Comparison of ENCODE assay signal across 16 mouse cellular contexts in genomic region chr7:46515960-46516359, GRCm38 (mm10).
DNase-seq lines count a peak whose midpoint lies in the region; TF ChIP-seq lines count a peak whose summit lies in the region.
"Had no signal": no experiment of that assay in that cellular context is flagged by ENCODE, and none has a peak within 500 bp of the region (broad histone marks: within the 10 kb centered on the region; RNA-seq: fewer than 3 reads in every experiment).

No protein-coding gene starts in this region.

- no peak for TF ChIP-seq POLR2A in lung, adult 2 months (IDR thresholded peaks at IDR 0.05; ENCODE audit: borderline replicate concordance, extremely low read depth, low read depth, low read length)
- TF ChIP-seq POLR2A in ES-Bruce4 (IDR thresholded peaks at IDR 0.05; ENCODE audit: insufficient read depth, low read length) = no peak
- no peak for TF ChIP-seq POLR2A in embryonic fibroblast, embryonic 13.5 days (IDR thresholded peaks at IDR 0.05; ENCODE audit: low read depth, low read length)

- intact Hi-C loops in gastrocnemius, adult 2 months (cut with DNase I) = no loop called here
- intact Hi-C loops in gastrocnemius, postnatal 14 days (cut with DNase I; ENCODE audit: low total_unique reads) = no loop called here

- H3K4me1 ChIP-seq in lung, adult 2 months (ENCODE audit: control insufficient read depth, insufficient read depth, low read length) = no peaks in the 10 kb centered on the region
- H3K4me1 ChIP-seq in ES-Bruce4 (ENCODE audit: control insufficient read depth, insufficient read depth, low read length) = no peaks in the 10 kb centered on the region
- no peaks in the 10 kb centered on the region for H3K4me1 ChIP-seq in embryonic fibroblast, embryonic 13.5 days (ENCODE audit: control insufficient read depth, insufficient read depth, low read length)
- H3K4me1 ChIP-seq: embryonic facial prominence, embryonic 13.5 days; heart, embryonic 13.5 days had no signal

- TF ChIP-seq CTCF in gastrocnemius, adult 2 months (IDR thresholded peaks at IDR 0.05) = peak; percentile 42
- peak; percentile 17; the same call in 1 of the 2 replicates for TF ChIP-seq CTCF in lung, adult 2 months (IDR thresholded peaks at IDR 0.05; ENCODE audit: insufficient read depth, low read length)
- peak; percentile 18 for TF ChIP-seq CTCF in ES-Bruce4 (IDR thresholded peaks at IDR 0.05; ENCODE audit: low read depth, low read length)
- 0 out of 2 replicates have a peak, but pooled peaks have one; percentile 3 for TF ChIP-seq CTCF in embryonic fibroblast, embryonic 13.5 days (IDR thresholded peaks at IDR 0.05; ENCODE audit: borderline replicate concordance, insufficient read depth, low read length)

- TF ChIP-seq EP300 in ES-Bruce4 (IDR thresholded peaks at IDR 0.05; ENCODE audit: insufficient read depth, low read depth, low read length) = no peak

- H3K9ac ChIP-seq in ES-Bruce4 (ENCODE audit: low read depth, poor library complexity, severe bottlenecking) = no peak overlapping the region
- H3K9ac ChIP-seq: embryonic facial prominence, embryonic 13.5 days; forebrain, embryonic 12.5 days; heart, embryonic 13.5 days had no signal

- WGBS in lung, adult 2 months = 82% methylated on average over 5 of the region's 5 CpGs

- H3K4me3 ChIP-seq in gastrocnemius, adult 2 months = no peak overlapping the region
- no peak overlapping the region for H3K4me3 ChIP-seq in lung, adult 2 months (replicated peaks; ENCODE audit: extremely low read depth, low read depth, low read length)
- no peak overlapping the region for H3K4me3 ChIP-seq in ES-Bruce4 (ENCODE audit: low read depth, low read length)
- no peak overlapping the region for H3K4me3 ChIP-seq in embryonic fibroblast, embryonic 13.5 days (ENCODE audit: insufficient read depth, low read length)
- H3K4me3 ChIP-seq: embryonic facial prominence, embryonic 13.5 days; forebrain, embryonic 12.5 days; heart, embryonic 13.5 days; hindbrain, embryonic 10.5 days had no signal

- no peak for DNase-seq in gastrocnemius, adult 2 months
- no peak for DNase-seq in gastrocnemius, postnatal 14 days
- no peak for DNase-seq in lung, adult 2 months
- DNase-seq in lung, postnatal 4 days = no peak
- DNase-seq in c-Kit-positive CD71-positive TER-119-positive erythroid progenitor cells, embryonic 14.5 days (ENCODE audit: low spot score) = no peak
- no peak for DNase-seq in urinary bladder, postnatal 36 days (ENCODE audit: low spot score in 2 of 2)
- DNase-seq: gastrocnemius, postnatal 10 days; lung, adult 18-20 months; thymus, postnatal 25 days had no signal

- H3K9me3 ChIP-seq in ES-Bruce4 (replicated peaks; ENCODE audit: control insufficient read depth, insufficient read depth, low read length, poor library complexity, severe bottlenecking) = no peaks in the 10 kb centered on the region
- H3K9me3 ChIP-seq: embryonic facial prominence, embryonic 13.5 days; forebrain, embryonic 12.5 days; hindbrain, embryonic 10.5 days had no signal

- H3K36me3 ChIP-seq in ES-Bruce4 (ENCODE audit: control insufficient read depth, insufficient read depth, low read length, poor library complexity, severe bottlenecking) = no peaks in the 10 kb centered on the region
- H3K36me3 ChIP-seq: embryonic facial prominence, embryonic 13.5 days; forebrain, embryonic 12.5 days; heart, embryonic 13.5 days had no signal

- H3K27me3 ChIP-seq in ES-Bruce4 (ENCODE audit: control insufficient read depth, insufficient read depth, low read length, poor library complexity, severe bottlenecking) = no peaks in the 10 kb centered on the region
- H3K27me3 ChIP-seq: CH12.LX; embryonic facial prominence, embryonic 13.5 days; forebrain, embryonic 12.5 days; heart, embryonic 13.5 days had no signal

- no peak overlapping the region for H3K27ac ChIP-seq in gastrocnemius, adult 2 months
- H3K27ac ChIP-seq in ES-Bruce4 (ENCODE audit: insufficient read depth, low read length) = no peak overlapping the region
- H3K27ac ChIP-seq in embryonic fibroblast, embryonic 13.5 days (ENCODE audit: insufficient read depth, low read length) = no peak overlapping the region
- H3K27ac ChIP-seq: embryonic facial prominence, embryonic 13.5 days; forebrain, embryonic 12.5 days; heart, embryonic 13.5 days; hindbrain, embryonic 10.5 days had no signal
